Mouse (Mus musculus): ENCODE measurements at regions not wholly inside any gene's neighbourhood (a gene's known extent, or its start where the extent isn't known, plus 50 kb on each side); places are given as distances from the start of the nearest gene placed in this dataset.

GRCm38 (mm10) chr6:89071766-89072165 lies 169.7 kb downstream of the Tpra1 start:
- Histone ChIP-seq H3K27me3 (ENCODE audit: control insufficient read depth, insufficient read depth, low read length) (no peaks in the 10 kb centered on the region), H3K4me1 (ENCODE audit: control insufficient read depth, insufficient read depth, low read length) (peaks cover 17% of the 10 kb centered on the region), H3K9me3 (ENCODE audit: control insufficient read depth, low read length) (no peaks in the 10 kb centered on the region), H3K4me2 (ENCODE audit: low read length) (no peak overlapping the region), H3K4me3 (replicated peaks; ENCODE audit: low read depth, low read length) (no peak overlapping the region), H3K9ac (replicated peaks; ENCODE audit: low read length) (no peak overlapping the region; the same call in 1 of the 2 replicates), H3K27ac (replicated peaks; ENCODE audit: low read depth, low read length) (no peak overlapping the region), H3K36me3 (ENCODE audit: control insufficient read depth, insufficient read depth, low read length) (no peaks in the 10 kb centered on the region)
- ATAC-seq (ENCODE audit: low FRiP score, low TSS enrichment): no peak
- 0% methylated on average over 2 of the region's 2 CpGs for WGBS
- DNase-seq: no peak

DNA sequence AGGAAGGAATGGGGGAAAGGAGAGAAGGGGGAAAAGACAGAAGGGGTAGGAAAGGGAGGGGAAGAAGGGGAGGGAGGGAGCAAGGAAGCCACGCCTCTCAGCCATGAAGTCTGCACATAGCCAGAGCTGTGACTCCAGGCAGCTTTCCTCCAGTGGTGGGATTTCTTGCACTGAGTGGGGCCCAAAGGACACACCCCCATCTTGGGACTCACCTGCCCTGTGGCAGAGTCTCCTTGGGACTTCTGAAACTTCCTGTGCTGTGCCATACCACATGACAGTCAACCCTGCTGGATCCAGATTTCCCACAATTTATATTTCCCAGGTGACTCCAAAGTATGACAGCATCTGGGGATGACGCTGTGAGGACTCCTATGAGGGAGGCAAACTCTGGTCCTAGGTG lies 170.5 kb downstream of the Tpra1 start:
- ATAC-seq (ENCODE audit: low FRiP score, low TSS enrichment) (no peak; the same call in 1 of the 2 replicates), DNase-seq (no peak)
- 39% methylated on average over 2 of the region's 2 CpGs for WGBS

DNA sequence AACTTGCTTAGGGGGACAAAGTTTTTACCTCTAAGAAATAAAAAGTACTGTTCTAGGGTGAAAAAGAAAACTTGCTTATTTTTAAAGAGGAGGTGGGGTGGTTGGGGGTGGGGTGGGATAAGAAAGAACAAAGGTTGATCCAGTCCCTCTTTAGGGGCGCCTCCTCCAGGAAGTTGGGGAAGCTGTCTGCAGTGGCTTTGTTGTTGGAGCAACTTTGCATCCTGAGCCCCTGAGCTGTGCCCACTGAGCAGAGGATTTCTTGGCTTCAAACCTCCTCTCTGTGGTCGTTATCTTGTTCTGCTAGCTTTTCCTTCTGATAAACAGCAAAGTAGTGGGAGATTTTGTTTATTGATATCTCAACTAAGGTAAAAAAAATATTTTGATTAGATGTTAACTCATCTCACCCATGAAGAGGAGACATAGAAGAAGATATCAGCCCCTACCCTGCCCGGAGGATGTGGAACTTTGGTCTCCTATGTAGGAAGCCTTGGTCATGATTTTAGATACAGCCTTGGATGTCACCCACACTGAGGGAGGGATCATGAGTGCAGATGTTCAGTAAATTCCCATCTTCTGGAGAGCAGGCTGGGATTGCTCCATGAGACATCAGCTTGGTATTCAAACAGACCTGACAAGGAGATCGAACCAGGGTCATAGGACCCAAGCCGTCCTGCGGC lies 179.7 kb downstream of the Tpra1 start:
- no peaks in the 10 kb centered on the region for H3K9me3 ChIP-seq (ENCODE audit: control insufficient read depth, low read length)
- ATAC-seq (ENCODE audit: low FRiP score, low TSS enrichment): no peak
- no peaks in the 10 kb centered on the region for H3K36me3 ChIP-seq (ENCODE audit: control insufficient read depth, insufficient read depth, low read length)
- no peak overlapping the region for H3K27ac ChIP-seq (replicated peaks; ENCODE audit: low read depth, low read length)
- 74% methylated on average over 6 of the region's 6 CpGs for WGBS
- no peak overlapping the region for H3K9ac ChIP-seq (replicated peaks; ENCODE audit: low read length)
- H3K4me1 ChIP-seq (ENCODE audit: control insufficient read depth, insufficient read depth, low read length): no peaks in the 10 kb centered on the region
- no peaks in the 10 kb centered on the region for H3K27me3 ChIP-seq (ENCODE audit: control insufficient read depth, insufficient read depth, low read length)
- DNase-seq: no peak
- no peak overlapping the region for H3K4me3 ChIP-seq (replicated peaks; ENCODE audit: low read depth, low read length)
- H3K4me2 ChIP-seq (ENCODE audit: low read length): no peak overlapping the region

More for the DNA sequence above, 170.5 kb downstream of the Tpra1 start:
- Histone ChIP-seq H3K4me2 (ENCODE audit: low read length) (no peak overlapping the region), H3K27me3 (ENCODE audit: control insufficient read depth, insufficient read depth, low read length) (no peaks in the 10 kb centered on the region), H3K9ac (replicated peaks; ENCODE audit: low read length) (no peak overlapping the region), H3K4me1 (ENCODE audit: control insufficient read depth, insufficient read depth, low read length) (peaks cover 17% of the 10 kb centered on the region), H3K27ac (replicated peaks; ENCODE audit: low read depth, low read length) (no peak overlapping the region), H3K9me3 (ENCODE audit: control insufficient read depth, low read length) (no peaks in the 10 kb centered on the region), H3K4me3 (replicated peaks; ENCODE audit: low read depth, low read length) (no peak overlapping the region), H3K36me3 (ENCODE audit: control insufficient read depth, insufficient read depth, low read length) (no peaks in the 10 kb centered on the region)

- Histone ChIP-seq H3K27ac (replicated peaks; ENCODE audit: low read depth, low read length) (no peak overlapping the region), H3K4me1 (ENCODE audit: control insufficient read depth, insufficient read depth, low read length) (no peaks in the 10 kb centered on the region), H3K27me3 (ENCODE audit: control insufficient read depth, insufficient read depth, low read length) (no peaks in the 10 kb centered on the region), H3K4me2 (ENCODE audit: low read length) (no peak overlapping the region), H3K9me3 (ENCODE audit: control insufficient read depth, low read length) (no peaks in the 10 kb centered on the region), H3K9ac (replicated peaks; ENCODE audit: low read length) (no peak overlapping the region), H3K4me3 (replicated peaks; ENCODE audit: low read depth, low read length) (no peak overlapping the region), H3K36me3 (ENCODE audit: control insufficient read depth, insufficient read depth, low read length) (no peaks in the 10 kb centered on the region)
- ATAC-seq (ENCODE audit: low FRiP score, low TSS enrichment): no peak
- 97% methylated on average over 3 of the region's 3 CpGs for WGBS
- no peak for DNase-seq
These were observed 182.4 kb downstream of the Tpra1 start for GRCm38 (mm10) chr6:89084437-89084836.

DNA sequence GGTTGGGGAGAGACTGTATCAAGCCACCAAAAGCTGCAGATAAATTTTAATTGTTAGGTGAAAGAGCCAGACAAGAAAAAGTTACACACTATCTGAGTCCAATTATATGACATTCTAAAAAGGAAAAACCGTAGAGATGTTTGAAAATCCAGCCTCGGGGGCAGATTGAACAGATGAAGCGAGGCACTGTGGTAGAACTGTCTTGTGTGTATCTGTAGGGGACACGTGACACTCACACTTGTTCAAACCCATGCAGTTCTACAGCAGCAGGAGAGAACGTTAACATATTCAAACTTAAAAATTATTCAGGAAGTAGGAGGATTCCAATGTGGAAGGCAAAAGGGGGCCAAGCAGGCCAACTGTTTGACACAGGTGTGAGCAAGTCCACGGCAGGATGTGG lies 183.1 kb downstream of the Tpra1 start:
- Histone ChIP-seq H3K9me3 (ENCODE audit: control insufficient read depth, low read length) (no peaks in the 10 kb centered on the region), H3K9ac (replicated peaks; ENCODE audit: low read length) (no peak overlapping the region), H3K27me3 (ENCODE audit: control insufficient read depth, insufficient read depth, low read length) (no peaks in the 10 kb centered on the region), H3K4me3 (replicated peaks; ENCODE audit: low read depth, low read length) (no peak overlapping the region), H3K36me3 (ENCODE audit: control insufficient read depth, insufficient read depth, low read length) (no peaks in the 10 kb centered on the region), H3K27ac (replicated peaks; ENCODE audit: low read depth, low read length) (no peak overlapping the region), H3K4me1 (ENCODE audit: control insufficient read depth, insufficient read depth, low read length) (no peaks in the 10 kb centered on the region), H3K4me2 (ENCODE audit: low read length) (no peak overlapping the region)
- 84% methylated on average over 6 of the region's 6 CpGs for WGBS
- no peak for ATAC-seq (ENCODE audit: low FRiP score, low TSS enrichment)
- no peak for DNase-seq

- Histone ChIP-seq H3K27ac (replicated peaks; ENCODE audit: low read depth, low read length) (no peak overlapping the region), H3K9me3 (ENCODE audit: control insufficient read depth, low read length) (no peaks in the 10 kb centered on the region), H3K9ac (replicated peaks; ENCODE audit: low read length) (no peak overlapping the region), H3K4me2 (ENCODE audit: low read length) (no peak overlapping the region), H3K27me3 (ENCODE audit: control insufficient read depth, insufficient read depth, low read length) (no peaks in the 10 kb centered on the region), H3K36me3 (ENCODE audit: control insufficient read depth, insufficient read depth, low read length) (no peaks in the 10 kb centered on the region), H3K4me3 (replicated peaks; ENCODE audit: low read depth, low read length) (no peak overlapping the region), H3K4me1 (ENCODE audit: control insufficient read depth, insufficient read depth, low read length) (no peaks in the 10 kb centered on the region)
- WGBS: 67% methylated on average over 4 of the region's 4 CpGs
- ATAC-seq (ENCODE audit: low FRiP score, low TSS enrichment): no peak
- no peak for DNase-seq
These were observed 185.6 kb downstream of the Tpra1 start for GRCm38 (mm10) chr6:89087620-89088019.

GRCm38 (mm10) chr6:89090096-89090495 lies 188.0 kb downstream of the Tpra1 start:
- ATAC-seq (ENCODE audit: low FRiP score, low TSS enrichment) (no peak), DNase-seq (no peak)
- 92% methylated on average over 5 of the region's 5 CpGs for WGBS
- H3K27ac ChIP-seq (replicated peaks; ENCODE audit: low read depth, low read length): no peak overlapping the region
- no peaks in the 10 kb centered on the region for H3K36me3 ChIP-seq (ENCODE audit: control insufficient read depth, insufficient read depth, low read length)
- H3K27me3 ChIP-seq (ENCODE audit: control insufficient read depth, insufficient read depth, low read length): no peaks in the 10 kb centered on the region
- no peaks in the 10 kb centered on the region for H3K4me1 ChIP-seq (ENCODE audit: control insufficient read depth, insufficient read depth, low read length)
- H3K4me3 ChIP-seq (replicated peaks; ENCODE audit: low read depth, low read length): no peak overlapping the region
- no peak overlapping the region for H3K9ac ChIP-seq (replicated peaks; ENCODE audit: low read length)
- H3K4me2 ChIP-seq (ENCODE audit: low read length): no peak overlapping the region
- no peaks in the 10 kb centered on the region for H3K9me3 ChIP-seq (ENCODE audit: control insufficient read depth, low read length)

DNA sequence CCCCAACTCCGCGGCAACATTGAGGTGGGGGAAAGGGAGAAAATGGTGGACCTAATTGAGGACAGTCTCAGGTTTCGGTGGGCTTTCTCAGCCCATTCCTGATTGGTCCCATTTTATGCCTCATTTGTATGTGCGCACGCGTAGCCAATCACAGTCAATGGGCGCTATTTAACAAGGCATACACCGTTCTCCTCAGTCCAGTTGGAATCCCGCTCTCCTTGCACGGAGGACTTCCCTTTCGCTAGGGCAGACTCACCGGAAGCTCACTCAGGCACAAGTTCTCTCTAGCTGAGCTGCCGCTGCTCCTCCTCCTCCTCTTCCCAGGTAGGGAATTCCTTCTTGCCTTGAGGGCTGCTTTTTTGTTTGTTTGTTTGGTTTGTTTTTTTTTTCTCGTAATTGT lies 193.9 kb downstream of the Tpra1 start:
- WGBS: 97% methylated on average over 14 of the region's 14 CpGs
- Histone ChIP-seq H3K27ac (replicated peaks; ENCODE audit: low read depth, low read length) (no peak overlapping the region), H3K9me3 (ENCODE audit: control insufficient read depth, low read length) (no peaks in the 10 kb centered on the region), H3K9ac (replicated peaks; ENCODE audit: low read length) (no peak overlapping the region), H3K4me2 (ENCODE audit: low read length) (no peak overlapping the region), H3K4me3 (replicated peaks; ENCODE audit: low read depth, low read length) (no peak overlapping the region), H3K27me3 (ENCODE audit: control insufficient read depth, insufficient read depth, low read length) (no peaks in the 10 kb centered on the region), H3K4me1 (ENCODE audit: control insufficient read depth, insufficient read depth, low read length) (no peaks in the 10 kb centered on the region), H3K36me3 (ENCODE audit: control insufficient read depth, insufficient read depth, low read length) (no peaks in the 10 kb centered on the region)
- ATAC-seq (ENCODE audit: low FRiP score, low TSS enrichment) (no peak), DNase-seq (no peak)

GRCm38 (mm10) chr6:89097531-89097930 lies 195.5 kb downstream of the Tpra1 start:
- 88% methylated on average over 8 of the region's 8 CpGs for WGBS
- Histone ChIP-seq H3K4me3 (replicated peaks; ENCODE audit: low read depth, low read length) (no peak overlapping the region), H3K4me2 (ENCODE audit: low read length) (no peak overlapping the region), H3K9me3 (ENCODE audit: control insufficient read depth, low read length) (no peaks in the 10 kb centered on the region), H3K4me1 (ENCODE audit: control insufficient read depth, insufficient read depth, low read length) (no peaks in the 10 kb centered on the region), H3K27ac (replicated peaks; ENCODE audit: low read depth, low read length) (no peak overlapping the region), H3K36me3 (ENCODE audit: control insufficient read depth, insufficient read depth, low read length) (no peaks in the 10 kb centered on the region), H3K27me3 (ENCODE audit: control insufficient read depth, insufficient read depth, low read length) (no peaks in the 10 kb centered on the region), H3K9ac (replicated peaks; ENCODE audit: low read length) (no peak overlapping the region)
- ATAC-seq (ENCODE audit: low FRiP score, low TSS enrichment) (no peak), DNase-seq (no peak)

Measured in midbrain, embryonic 14.5 days (tissue).